Mouse (Mus musculus) midbrain, embryonic 14.5 days (tissue): Measurements from ENCODE around the gene Btbd9. TPM values are rescaled to one million over a fixed set of nuclear protein-coding genes. Genes with fewer than 3 reads are reported as not detected.
A peak's percentile ranks its signal among the peaks of the same experiment; 100 is the strongest.
"Not testable (repeated sequence)": the region's sequence is repeated elsewhere in the genome, so short reads cannot be mapped to it uniquely, and the experiment has no call there.

Source experiments
- ATAC-seq: fragments of 200-750 bp; cut with Nextera tagmentation; 2 replicates; pipeline ENCODE4 v1.8.0; 2017; ENCODE audit warnings: moderate number of reproducible peaks, moderate library complexity; ENCODE audit not compliant: low FRiP score, low TSS enrichment
- DNase-seq: peaks from one replicate; pipeline ENCODE4 v3.0.0-alpha.2; 2015
- H3K27ac ChIP-seq: fragments of 300-500 bp; sonication (generic); replicated peaks from 2 replicates; pipeline ENCODE4 v1.5.1; 2014; ENCODE audit warnings: mild to moderate bottlenecking, low read depth, low read length, moderate library complexity
- H3K27me3 ChIP-seq: fragments of 300-500 bp; sonication (generic); 2 replicates; pipeline ENCODE4 v1.6.1; 2014; ENCODE audit warnings: low read length, control low read depth, mixed read lengths; ENCODE audit not compliant: control insufficient read depth, insufficient read depth
- H3K36me3 ChIP-seq: fragments of 300-500 bp; sonication (generic); 2 replicates; pipeline ENCODE4 v1.6.1; 2014; ENCODE audit warnings: low read length, control low read depth; ENCODE audit not compliant: control insufficient read depth, insufficient read depth
- H3K4me1 ChIP-seq: fragments of 300-500 bp; sonication (generic); 2 replicates; pipeline ENCODE4 v1.6.1; 2014; ENCODE audit warnings: mild to moderate bottlenecking, antibody characterized with exemption, low read length, control low read depth; ENCODE audit not compliant: control insufficient read depth, insufficient read depth
- H3K4me2 ChIP-seq: fragments of 300-500 bp; sonication (generic); 2 replicates; pipeline ENCODE4 v1.6.1; 2014; ENCODE audit warnings: mild to moderate bottlenecking, low read length, moderate library complexity
- H3K4me3 ChIP-seq: fragments of 300-500 bp; sonication (generic); replicated peaks from 2 replicates; pipeline ENCODE4 v1.5.1; 2014; ENCODE audit warnings: low read depth, low read length
- H3K9ac ChIP-seq: fragments of 300-500 bp; sonication (generic); replicated peaks from 2 replicates; pipeline ENCODE4 v1.6.1; 2014; ENCODE audit warnings: mild to moderate bottlenecking, low read length, moderate library complexity
- H3K9me3 ChIP-seq: fragments of 300-500 bp; sonication (generic); 2 replicates; pipeline ENCODE4 v1.6.1; 2016; ENCODE audit warnings: low read length, control low read depth, mixed read lengths; ENCODE audit not compliant: control insufficient read depth
- WGBS: fragments of 180-500 bp; shearing (Covaris S2); extraction: QIAGEN DNeasy Blood & Tissue Kit; methylation state at CpG from one replicate; pipeline ENCODE4 v1.1.7; 2014; 5-methylcytosine and 5-hydroxymethylcytosine counted together
- polyA plus RNA-seq: library from polyadenylated mRNA; unstranded; fragments of >200 nt; fragmentation: Nextera tagmentation; extraction: Ambion mirVana; gene quantifications from 2 replicates; pipeline ENCODE4 v1.2.1, GENCODE M21; 2014

Btbd9 gene
- 129 and 140 TPM in 2 replicates for polyA plus RNA-seq

DNA sequence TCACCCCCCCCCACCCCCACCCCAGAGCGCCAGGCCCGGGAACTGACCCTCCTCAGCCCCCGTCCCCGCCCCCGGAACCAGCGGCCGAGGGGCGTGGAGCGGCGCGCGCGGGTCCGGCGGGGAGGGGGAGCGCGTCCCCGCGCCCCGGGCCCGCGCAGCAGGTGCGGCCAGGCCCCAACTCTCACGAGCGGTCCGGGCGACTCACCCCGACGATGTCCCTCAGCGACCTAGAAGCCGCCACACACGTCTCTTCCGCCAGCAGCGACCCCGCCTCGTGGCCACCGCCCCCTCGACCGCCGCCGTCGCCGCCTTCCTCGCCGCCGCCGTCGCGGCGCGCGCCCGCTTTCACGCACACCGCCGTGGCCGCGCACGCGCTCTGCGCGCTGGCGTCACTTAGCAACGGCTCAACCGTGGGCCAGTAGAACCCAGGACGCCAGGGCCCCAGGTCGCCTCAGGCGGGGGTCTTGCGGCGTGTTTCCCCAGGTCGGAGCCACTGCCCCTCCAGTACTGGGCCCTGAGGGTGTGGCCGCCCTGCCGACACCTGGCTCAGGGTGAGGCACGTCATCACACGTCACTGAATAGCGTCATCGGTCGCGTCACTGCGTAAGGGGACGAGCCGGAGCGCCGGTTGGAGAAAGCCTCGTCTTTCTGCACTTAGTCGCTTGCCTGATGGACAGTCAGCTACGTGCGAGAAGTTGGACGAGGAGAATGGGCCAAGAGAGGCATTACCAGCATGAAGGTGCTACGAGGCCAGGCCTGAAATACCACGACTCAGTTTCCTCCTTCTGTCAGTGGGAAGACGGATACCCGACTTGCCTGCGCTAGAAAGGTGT, at the start of gene Btbd9:
Btbd9 (minus strand) TSS at position 548 of the 833 bp plus-strand sequence.
- WGBS, result under 1% methylated on average over 94 of the region's 94 CpGs

DNA sequence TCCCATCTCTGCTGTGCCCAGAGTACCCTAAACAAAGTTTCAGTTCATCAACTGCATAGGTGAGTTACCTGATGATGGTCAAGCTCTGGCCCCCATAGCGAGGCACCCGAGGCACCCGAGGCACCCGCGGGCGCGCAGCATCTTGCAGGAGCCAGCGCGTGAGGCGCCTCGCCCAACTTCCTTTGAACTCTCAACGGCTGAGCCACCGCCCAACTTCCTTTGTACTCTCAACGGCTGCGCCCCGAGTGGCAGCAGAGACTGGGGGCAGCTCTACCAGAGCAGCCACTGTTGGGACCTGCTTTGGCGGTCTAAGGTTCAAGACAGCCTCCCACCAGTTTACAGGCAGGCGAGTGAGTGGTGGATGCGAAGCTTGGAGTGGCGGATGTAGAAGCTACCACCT, 47.8 kb upstream of the Btbd9 start, which contains the start of gene Dnah8:
Dnah8 (plus strand) TSS at position 223 of the 400 bp plus-strand sequence.
- H3K36me3 ChIP-seq, H3K27me3 ChIP-seq, H3K4me3 ChIP-seq, DNase-seq, H3K27ac ChIP-seq, H3K9ac ChIP-seq, ATAC-seq, H3K4me1 ChIP-seq, H3K4me2 ChIP-seq, H3K9me3 ChIP-seq: not testable (repeated sequence)
- no CpG with 5 or more reads among the region's 20 CpGs for WGBS

More for the DNA sequence above, at the start of gene Btbd9:
- Histone ChIP-seq H3K4me3 (peak within 1 kb of the TSS; percentile 68), H3K36me3 (no peaks in the 10 kb centered on the region), H3K27me3 (no peaks in the 10 kb centered on the region), H3K27ac (peak within 1 kb of the TSS; percentile 92), H3K4me2 (peak within 1 kb of the TSS; percentile 82), H3K9ac (peak within 1 kb of the TSS; percentile 73), H3K4me1 (peaks cover 18% of the 10 kb centered on the region), H3K9me3 (no peaks in the 10 kb centered on the region)
- ATAC-seq, result peak; percentile 93
- peak; percentile 96 for DNase-seq

DNA sequence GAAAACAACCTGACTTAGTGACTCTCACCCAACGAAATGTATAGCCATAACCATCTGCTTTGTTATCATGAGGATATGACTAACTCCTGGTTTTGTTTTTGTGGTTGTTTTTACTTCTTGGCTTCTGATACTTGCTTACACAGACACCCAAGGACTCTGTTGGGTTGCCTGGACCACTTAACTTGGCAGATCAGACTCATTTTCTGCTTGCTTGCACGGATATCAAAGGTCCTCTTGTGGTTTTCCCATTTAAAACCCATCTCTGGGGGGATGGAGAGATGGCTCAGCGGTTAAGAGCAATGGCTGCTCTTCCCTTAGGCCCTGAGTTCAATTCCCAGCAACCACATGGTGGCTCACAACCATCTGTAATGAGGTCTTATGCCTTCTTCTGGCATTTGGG, 46.9 kb upstream of the Btbd9 start:
- no peak overlapping the region for H3K4me2 ChIP-seq
- no peaks in the 10 kb centered on the region for H3K27me3 ChIP-seq
- H3K27ac ChIP-seq, result no peak overlapping the region
- no peaks in the 10 kb centered on the region for H3K4me1 ChIP-seq
- H3K9ac ChIP-seq, result no peak overlapping the region
- ATAC-seq (no peak), DNase-seq (no peak)
- H3K4me3 ChIP-seq, result no peak overlapping the region
- 82% methylated on average over 3 of the region's 3 CpGs for WGBS
- H3K36me3 ChIP-seq, result no peaks in the 10 kb centered on the region
- no peaks in the 10 kb centered on the region for H3K9me3 ChIP-seq

DNA sequence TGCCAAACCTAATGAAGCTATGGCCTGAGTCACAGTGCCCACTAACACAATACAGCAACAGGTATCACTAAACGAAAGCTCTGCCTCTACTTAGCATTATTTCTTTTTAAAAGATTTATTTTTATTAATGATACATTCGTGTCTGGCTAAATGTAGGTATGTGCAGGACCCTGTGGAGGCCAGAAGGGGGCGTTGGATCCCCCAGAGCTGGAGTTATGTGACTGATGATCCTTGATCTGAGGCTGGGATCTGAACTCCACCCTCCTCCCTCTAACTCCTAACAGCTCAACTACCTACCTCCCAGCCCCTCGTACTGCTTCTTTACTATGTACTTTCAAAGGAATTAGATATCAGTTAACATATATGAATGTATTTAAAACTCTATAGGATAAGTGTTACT, 45.2 kb upstream of the Btbd9 start:
- Histone ChIP-seq H3K4me3 (no peak overlapping the region), H3K36me3 (no peaks in the 10 kb centered on the region), H3K27me3 (no peaks in the 10 kb centered on the region), H3K4me1 (no peaks in the 10 kb centered on the region), H3K4me2 (no peak overlapping the region), H3K27ac (no peak overlapping the region), H3K9ac (no peak overlapping the region), H3K9me3 (no peaks in the 10 kb centered on the region)
- DNase-seq (no peak), ATAC-seq (no peak)
- 74% methylated on average over 4 of the region's 4 CpGs for WGBS

DNA sequence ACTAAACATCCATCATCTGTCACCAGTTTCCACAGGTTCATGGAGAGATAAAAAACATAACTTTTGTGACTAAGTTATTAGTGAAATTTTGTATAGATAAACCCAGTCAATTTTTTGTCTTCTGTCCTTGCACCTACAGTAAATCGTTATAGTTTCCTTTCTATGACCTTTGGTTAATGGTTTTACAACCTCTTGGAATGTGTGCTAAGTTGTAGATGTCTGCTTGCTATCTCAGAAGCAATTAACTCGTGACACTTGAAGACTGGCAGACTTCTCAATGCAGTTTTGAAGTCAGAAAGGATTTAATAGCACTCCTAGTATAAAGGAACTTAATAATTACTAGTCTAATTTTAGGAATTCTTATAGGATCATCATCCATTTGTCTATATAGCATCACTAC, 44.3 kb upstream of the Btbd9 start:
- 77% methylated on average over 2 of the region's 2 CpGs for WGBS
- DNase-seq (no peak), ATAC-seq (no peak)
- H3K4me1 ChIP-seq, result no peaks in the 10 kb centered on the region
- no peak overlapping the region for H3K4me2 ChIP-seq
- no peak overlapping the region for H3K4me3 ChIP-seq
- H3K9me3 ChIP-seq, result no peaks in the 10 kb centered on the region
- H3K27me3 ChIP-seq, result no peaks in the 10 kb centered on the region
- no peak overlapping the region for H3K9ac ChIP-seq
- no peak overlapping the region for H3K27ac ChIP-seq
- H3K36me3 ChIP-seq, result no peaks in the 10 kb centered on the region

DNA sequence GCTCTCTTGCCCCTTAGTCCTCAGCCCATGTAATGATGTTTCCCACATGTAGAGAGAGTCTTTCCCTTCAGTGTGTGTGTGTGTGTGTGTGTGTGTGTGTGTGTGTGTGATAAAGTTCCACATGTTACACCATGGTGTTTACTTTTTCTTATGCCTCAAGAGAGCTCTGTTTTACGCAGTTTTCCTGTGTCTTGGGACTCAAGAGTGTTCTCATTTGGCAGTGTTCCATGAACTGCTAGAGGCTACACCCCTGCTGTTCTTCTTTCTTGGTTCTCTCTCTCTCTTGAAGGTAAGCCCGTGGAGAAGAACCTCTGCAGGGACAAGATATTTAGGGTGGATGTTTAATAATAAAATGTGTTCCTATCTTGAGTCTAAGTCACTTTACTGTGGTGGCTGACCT, 42.9 kb upstream of the Btbd9 start:
- no peaks in the 10 kb centered on the region for H3K4me1 ChIP-seq
- no peaks in the 10 kb centered on the region for H3K36me3 ChIP-seq
- no peak for ATAC-seq
- no peaks in the 10 kb centered on the region for H3K27me3 ChIP-seq
- WGBS, result 57% methylated on average over 2 of the region's 2 CpGs
- H3K4me2 ChIP-seq, result no peak overlapping the region
- H3K4me3 ChIP-seq, result no peak overlapping the region
- no peak overlapping the region for H3K27ac ChIP-seq
- no peaks in the 10 kb centered on the region for H3K9me3 ChIP-seq
- DNase-seq, result no peak
- no peak overlapping the region for H3K9ac ChIP-seq

DNA sequence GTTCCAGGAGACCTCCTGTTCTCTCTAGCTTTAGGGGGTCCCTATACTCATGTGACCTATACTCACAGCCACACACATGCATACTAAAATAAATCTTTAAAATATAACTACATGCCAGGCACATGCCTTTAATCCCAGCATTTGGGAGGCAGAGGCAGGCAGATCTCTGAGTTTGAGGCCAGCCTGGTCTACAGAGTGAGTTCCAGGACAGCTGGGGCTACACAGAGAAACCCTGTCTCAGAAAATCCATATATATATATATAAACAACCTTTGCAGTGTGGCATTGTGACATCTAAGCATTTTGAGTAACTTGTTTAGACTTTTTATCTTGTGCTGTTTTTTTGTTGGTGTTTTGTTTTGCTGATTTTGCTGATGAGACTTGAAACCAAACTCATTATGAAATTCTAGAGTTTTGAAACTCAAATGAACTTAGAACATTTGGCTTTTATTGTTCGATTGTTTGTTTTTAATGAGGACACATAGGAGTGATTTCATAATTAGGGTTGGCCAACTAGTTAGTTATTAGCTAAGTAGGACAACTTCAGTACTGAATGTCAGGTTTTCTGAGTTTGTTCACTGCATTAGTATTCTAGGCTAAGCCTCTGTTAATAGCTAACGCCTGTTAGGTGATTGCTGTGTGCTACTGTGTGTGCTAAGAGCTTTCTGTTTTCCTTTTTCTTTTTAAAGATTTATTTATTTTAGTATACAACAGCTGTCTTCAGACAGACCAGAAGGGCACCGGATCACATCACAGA, 42.0 kb upstream of the Btbd9 start:
- H3K9ac ChIP-seq, result no peak overlapping the region
- no peaks in the 10 kb centered on the region for H3K4me1 ChIP-seq
- DNase-seq, result no peak
- H3K36me3 ChIP-seq, result no peaks in the 10 kb centered on the region
- no peak overlapping the region for H3K4me2 ChIP-seq
- no peak for ATAC-seq
- no peak overlapping the region for H3K27ac ChIP-seq
- no peak overlapping the region for H3K4me3 ChIP-seq
- WGBS, result 90% methylated on average over 3 of the region's 3 CpGs
- H3K27me3 ChIP-seq, result no peaks in the 10 kb centered on the region
- H3K9me3 ChIP-seq, result no peaks in the 10 kb centered on the region

DNA sequence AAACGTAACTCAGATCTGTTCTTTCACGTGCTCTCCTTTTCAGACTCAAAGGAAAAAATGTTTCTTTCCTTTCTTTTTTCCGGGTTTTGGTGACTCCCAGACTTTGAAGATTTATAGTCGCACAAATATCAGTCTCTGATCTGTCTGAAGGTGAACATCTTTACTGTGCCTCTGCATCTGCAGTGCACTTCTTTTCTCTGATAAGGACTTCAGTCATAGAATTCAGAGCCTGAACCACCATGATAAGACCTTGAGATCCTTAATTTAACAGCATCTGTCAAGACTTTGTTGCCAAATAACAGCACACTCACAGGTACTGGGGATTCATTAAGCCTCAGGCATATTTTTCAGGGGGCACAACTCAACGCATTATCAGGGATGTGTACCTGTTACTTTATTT, 39.9 kb upstream of the Btbd9 start:
- H3K9me3 ChIP-seq, result no peaks in the 10 kb centered on the region
- H3K4me3 ChIP-seq, result no peak overlapping the region
- H3K27ac ChIP-seq, result no peak overlapping the region
- ATAC-seq (no peak), DNase-seq (no peak)
- no peaks in the 10 kb centered on the region for H3K36me3 ChIP-seq
- H3K4me1 ChIP-seq, result peaks cover 8% of the 10 kb centered on the region
- no peaks in the 10 kb centered on the region for H3K27me3 ChIP-seq
- WGBS, result 90% methylated on average over 5 of the region's 5 CpGs
- no peak overlapping the region for H3K4me2 ChIP-seq
- H3K9ac ChIP-seq, result no peak overlapping the region
